Mouse (Mus musculus) megakaryocyte, embryonic 14.5 days (primary cell): ENCODE results near the gene Minos1.

Experiments
- FLI1 ChIP-seq: IDR thresholded peaks from 2 replicates; pipeline ENCODE4 v1.6.1; 2012; ENCODE audit warnings: low read length, inconsistent platforms, mixed read lengths
- GATA1 ChIP-seq: IDR thresholded peaks from 3 replicates; pipeline ENCODE4 v1.6.1; 2012; ENCODE audit warnings: mixed read lengths, low read length, inconsistent platforms, borderline replicate concordance

- no peak for TF ChIP-seq GATA1
- no peak for TF ChIP-seq FLI1
These were observed 43.9 kb downstream of the Minos1 start for GRCm38 (mm10) chr4:139086984-139087383.
